Mouse (Mus musculus) neural tube, embryonic 12.5 days (tissue): ENCODE data around the gene Hoxa10. TPM values are rescaled to one million over a fixed set of nuclear protein-coding genes. Genes with fewer than 3 reads are reported as not detected.

Experiments
- ATAC-seq: fragments of 200-750 bp; cut with Nextera tagmentation; 2 replicates; pipeline ENCODE4 v1.8.0; 2017; ENCODE audit warnings: low read depth, mild to moderate bottlenecking, moderate TSS enrichment, moderate library complexity; ENCODE audit not compliant: low FRiP score
- H3K27ac ChIP-seq: fragments of 300-500 bp; sonication (generic); 2 replicates; pipeline ENCODE4 v1.5.1; 2016
- H3K27me3 ChIP-seq: fragments of 300-500 bp; sonication (generic); replicated peaks from 2 replicates; pipeline ENCODE4 v1.6.1; 2016; ENCODE audit warnings: mild to moderate bottlenecking
- H3K36me3 ChIP-seq: fragments of 300-500 bp; sonication (generic); 2 replicates; pipeline ENCODE4 v1.6.1; 2016; ENCODE audit warnings: mild to moderate bottlenecking
- H3K4me1 ChIP-seq: fragments of 300-500 bp; sonication (generic); 2 replicates; pipeline ENCODE4 v1.6.1; 2016
- H3K4me2 ChIP-seq: fragments of 300-500 bp; sonication (generic); replicated peaks from 2 replicates; pipeline ENCODE4 v1.6.1; 2016; ENCODE audit warnings: mild to moderate bottlenecking
- H3K4me3 ChIP-seq: fragments of 300-500 bp; sonication (generic); 2 replicates; pipeline ENCODE4 v1.5.1; 2016
- H3K9ac ChIP-seq: fragments of 300-500 bp; sonication (generic); 2 replicates; pipeline ENCODE4 v1.6.1; 2016; ENCODE audit warnings: mild to moderate bottlenecking
- H3K9me3 ChIP-seq: fragments of 300-500 bp; sonication (generic); 2 replicates; pipeline ENCODE4 v1.6.1; 2016; ENCODE audit warnings: mild to moderate bottlenecking
- WGBS: fragments of 180-500 bp; shearing (Covaris S2); methylation state at CpG from one replicate; pipeline ENCODE4 v1.1.7; 2016; 5-methylcytosine and 5-hydroxymethylcytosine counted together
- polyA plus RNA-seq: library from polyadenylated mRNA; unstranded; fragments of >200 nt; fragmentation: Nextera tagmentation; extraction: Ambion mirVana; gene quantifications from 2 replicates; pipeline ENCODE4 v1.2.1, GENCODE M21; 2016

Hoxa10 gene
- polyA plus RNA-seq, 1 experiment from 2014 or later = 108 TPM

- Histone ChIP-seq H3K9ac (peak overlapping the region; percentile 100), H3K9me3 (no peaks in the 10 kb centered on the region), H3K27me3 (peaks cover 12% of the 10 kb centered on the region; the same call in 1 of the 2 replicates), H3K4me2 (peak overlapping the region; percentile 99), H3K27ac (peak overlapping the region; percentile 90), H3K36me3 (no peaks in the 10 kb centered on the region), H3K4me1 (peaks cover 20% of the 10 kb centered on the region), H3K4me3 (peak overlapping the region; percentile 82)
- ATAC-seq = no peak
- WGBS = 1% methylated on average over 24 of the region's 24 CpGs
Observed at GRCm38 (mm10) chr6:52223939-52224760, 16.5 kb downstream of the Hoxa10 start.

DNA sequence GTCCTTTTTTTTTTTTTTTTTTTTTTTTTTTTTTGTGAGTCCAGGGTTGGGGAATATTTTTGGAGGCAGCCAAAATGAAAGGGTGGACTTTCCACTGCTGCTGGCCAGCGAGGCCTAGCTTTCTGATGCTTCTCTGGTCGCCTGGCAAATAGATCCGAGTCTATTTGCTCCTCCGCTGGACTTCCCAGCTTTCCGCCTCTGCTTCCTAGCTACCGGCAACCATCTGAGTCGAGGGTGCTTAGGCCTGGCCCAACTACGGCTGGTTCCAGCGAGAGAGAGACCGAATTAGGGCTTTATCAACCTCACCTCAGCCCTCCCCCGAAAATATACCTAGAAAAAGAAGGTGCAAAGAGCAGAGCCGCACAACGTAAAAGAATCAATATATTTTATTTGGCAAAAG is 17.9 kb downstream of the Hoxa10 start:
- ATAC-seq = no peak
- Histone ChIP-seq H3K27me3 (peaks cover 12% of the 10 kb centered on the region; the same call in 1 of the 2 replicates), H3K9me3 (no peaks in the 10 kb centered on the region), H3K4me3 (peak overlapping the region; percentile 82), H3K4me2 (peak overlapping the region; percentile 99), H3K27ac (peak overlapping the region; percentile 99), H3K9ac (peak overlapping the region; percentile 100), H3K4me1 (peaks cover 32% of the 10 kb centered on the region), H3K36me3 (no peaks in the 10 kb centered on the region)
- WGBS = 6% methylated on average over 13 of the region's 13 CpGs

DNA sequence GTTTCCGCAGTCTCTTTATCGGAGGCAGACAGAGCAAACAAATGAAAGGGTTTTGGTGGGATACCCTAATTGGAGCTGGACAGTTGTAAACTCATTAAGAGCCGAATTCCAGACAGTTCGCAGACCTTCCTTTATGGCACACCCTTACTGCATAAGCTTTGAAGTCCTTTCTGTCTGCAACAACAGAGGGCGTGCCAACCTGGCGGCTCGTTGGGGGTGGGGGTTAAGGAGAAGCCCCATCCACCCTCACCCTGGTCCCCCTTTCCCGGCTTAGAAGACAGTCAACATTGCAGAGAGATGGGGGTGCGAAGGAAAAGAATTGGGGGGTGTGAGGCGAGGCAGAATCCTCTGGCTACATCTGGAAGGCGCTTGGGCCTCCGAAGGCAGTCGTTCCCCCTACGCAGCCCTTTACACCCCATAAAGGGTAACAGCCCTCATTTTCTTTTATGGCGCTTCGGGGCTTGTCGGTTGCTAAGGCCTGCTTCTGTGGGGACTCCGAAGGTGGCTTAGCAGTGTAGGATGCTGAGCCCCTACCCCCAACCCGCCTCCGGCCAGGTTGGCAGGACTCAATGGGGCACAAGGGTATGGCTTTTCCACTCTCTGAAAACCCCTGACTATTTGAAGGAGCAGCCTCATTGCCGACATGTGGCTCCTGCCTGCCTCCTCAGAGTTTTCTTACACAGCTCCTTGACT is 18.5 kb downstream of the Hoxa10 start:
- 2% methylated on average over 21 of the region's 21 CpGs for WGBS
- Histone ChIP-seq H3K4me1 (peaks cover 34% of the 10 kb centered on the region), H3K36me3 (no peaks in the 10 kb centered on the region), H3K9me3 (no peaks in the 10 kb centered on the region), H3K4me2 (peak overlapping the region; percentile 99), H3K27me3 (peaks cover 12% of the 10 kb centered on the region; the same call in 1 of the 2 replicates), H3K9ac (peak overlapping the region; percentile 100), H3K27ac (peak overlapping the region; percentile 99), H3K4me3 (peak overlapping the region; percentile 82)
- peak; percentile 31 for ATAC-seq

DNA sequence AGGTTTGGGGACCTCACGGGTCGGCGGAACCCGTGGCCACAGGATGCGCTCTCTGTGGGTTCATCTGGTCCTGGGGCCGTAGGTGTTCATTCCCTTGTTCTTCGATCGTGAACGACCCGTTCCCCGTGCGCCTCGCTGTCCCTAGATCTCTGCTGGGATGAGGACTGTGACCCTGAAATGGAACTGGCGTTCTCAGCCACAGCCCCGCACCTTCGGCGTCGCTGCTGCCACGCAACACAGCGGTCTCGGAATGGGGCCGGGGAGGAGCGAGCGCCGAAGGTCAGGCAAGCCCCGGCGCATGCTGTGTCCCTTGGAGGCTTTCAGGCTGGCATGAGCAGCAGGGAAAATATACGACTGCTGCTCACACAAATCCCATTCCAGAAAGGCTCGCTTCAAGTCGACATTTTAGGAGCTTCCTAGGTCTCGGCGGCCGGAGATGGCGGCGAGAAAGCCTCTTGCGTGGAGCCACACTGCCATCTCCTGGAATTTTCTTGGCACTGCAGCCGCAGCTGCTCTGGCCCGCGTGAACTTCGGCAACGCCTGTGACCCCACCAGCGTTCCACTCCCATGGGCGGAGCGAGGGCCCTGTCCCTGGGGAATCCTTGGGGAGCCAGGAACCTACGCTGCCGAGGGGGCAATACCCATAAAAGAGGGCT is 19.2 kb downstream of the Hoxa10 start, which contains the start of gene Hoxa7:
Hoxa7 (minus strand) TSS at position 518 of the 656 bp plus-strand sequence.
- Histone ChIP-seq H3K9ac (peak within 1 kb of the TSS; percentile 100), H3K27me3 (peaks cover 9% of the 10 kb centered on the region; the same call in 1 of the 2 replicates), H3K27ac (peak within 1 kb of the TSS; percentile 99)

DNA sequence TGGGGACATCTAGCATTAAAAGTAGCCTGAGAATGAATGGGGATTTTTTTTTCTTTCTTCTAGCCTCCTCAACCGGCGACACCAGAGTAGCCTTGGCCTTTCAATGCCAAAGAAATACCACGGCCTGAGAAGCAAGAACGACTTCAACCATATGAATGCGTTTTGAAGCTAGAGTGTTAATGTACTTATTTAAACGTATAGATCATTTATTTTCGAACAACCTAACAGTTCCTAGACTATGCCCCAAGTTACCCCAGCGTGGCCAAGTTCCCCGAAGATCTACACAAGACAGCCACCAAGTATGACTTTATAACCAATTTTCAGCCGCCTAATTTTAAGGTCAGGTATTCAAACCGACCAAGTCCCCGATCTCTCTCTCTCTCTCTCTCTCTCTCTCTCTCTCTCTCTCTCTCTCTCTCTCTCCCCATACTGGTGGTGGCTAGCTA is 19.8 kb downstream of the Hoxa10 start:
- no peak for ATAC-seq
- peaks cover 8% of the 10 kb centered on the region; the same call in 1 of the 2 replicates for H3K27me3 ChIP-seq
- peaks cover 33% of the 10 kb centered on the region for H3K4me1 ChIP-seq
- H3K4me3 ChIP-seq = peak overlapping the region; percentile 82
- WGBS = under 1% methylated on average over 12 of the region's 12 CpGs
- H3K27ac ChIP-seq = peak overlapping the region; percentile 99
- no peaks in the 10 kb centered on the region for H3K36me3 ChIP-seq
- peak overlapping the region; percentile 100 for H3K9ac ChIP-seq
- peak overlapping the region; percentile 99 for H3K4me2 ChIP-seq
- no peaks in the 10 kb centered on the region for H3K9me3 ChIP-seq

More for the DNA sequence above, 19.2 kb downstream of the Hoxa10 start, which contains the start of gene Hoxa7:
- H3K9me3 ChIP-seq = no peaks in the 10 kb centered on the region
- no peaks in the 10 kb centered on the region for H3K36me3 ChIP-seq
- peak; percentile 55 for ATAC-seq
- under 1% methylated on average over 46 of the region's 46 CpGs for WGBS
- H3K4me3 ChIP-seq = peak within 1 kb of the TSS; percentile 82
- H3K4me1 ChIP-seq = peaks cover 33% of the 10 kb centered on the region
- H3K4me2 ChIP-seq = peak within 1 kb of the TSS; percentile 99

GRCm38 (mm10) chr6:52220003-52220864 is 20.4 kb downstream of the Hoxa10 start:
- H3K9ac ChIP-seq = peak overlapping the region; percentile 100
- peaks cover 34% of the 10 kb centered on the region for H3K4me1 ChIP-seq
- H3K36me3 ChIP-seq = no peaks in the 10 kb centered on the region
- peak overlapping the region; percentile 99 for H3K4me2 ChIP-seq
- peak overlapping the region; percentile 82 for H3K4me3 ChIP-seq
- H3K27ac ChIP-seq = peak overlapping the region; percentile 99
- ATAC-seq = no peak
- H3K27me3 ChIP-seq = 0 out of 2 replicates have a peak, but pooled peaks cover under 1% of the 10 kb centered on the region
- H3K9me3 ChIP-seq = no peaks in the 10 kb centered on the region
- 4% methylated on average over 32 of the region's 32 CpGs for WGBS

DNA sequence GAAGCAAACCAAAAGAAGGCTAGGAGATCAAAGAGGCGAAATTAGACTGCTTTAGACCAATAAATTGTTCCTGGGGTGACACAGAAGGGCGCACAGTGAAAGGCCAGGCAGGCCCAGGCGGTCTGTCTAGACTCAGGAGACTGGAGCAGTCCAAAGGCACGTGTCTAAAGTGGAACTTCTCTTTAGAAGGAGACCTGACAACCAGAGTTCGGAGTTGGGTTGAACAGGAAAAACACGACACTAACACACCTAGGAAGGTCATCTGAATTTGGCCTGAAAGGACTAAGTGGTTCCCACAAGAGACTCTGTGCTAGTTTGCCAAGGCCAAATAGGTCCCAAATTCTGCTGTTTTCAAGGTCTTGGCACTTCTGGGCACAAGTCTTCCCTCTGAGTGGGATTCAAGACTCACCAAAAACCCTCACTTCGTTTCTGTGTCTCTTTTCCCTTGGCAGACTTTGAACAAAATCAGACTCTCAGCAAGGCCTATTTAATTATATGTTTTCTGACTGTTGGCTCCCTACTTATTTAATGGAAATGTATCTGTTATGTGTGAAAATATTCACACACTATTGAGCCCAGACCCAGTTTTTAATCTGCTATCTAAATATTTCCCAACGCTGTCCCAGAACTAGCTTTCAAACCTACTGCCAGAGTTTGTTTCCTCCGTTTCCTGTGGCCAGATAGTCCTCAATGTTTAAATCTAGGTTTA is 21.3 kb downstream of the Hoxa10 start:
- Histone ChIP-seq H3K27ac (peak overlapping the region; percentile 99; the same call in 1 of the 2 replicates), H3K36me3 (no peaks in the 10 kb centered on the region), H3K4me1 (peaks cover 42% of the 10 kb centered on the region), H3K4me3 (peak overlapping the region; percentile 82), H3K9me3 (no peaks in the 10 kb centered on the region), H3K9ac (peak overlapping the region; percentile 100), H3K4me2 (peak overlapping the region; percentile 99), H3K27me3 (no peaks in the 10 kb centered on the region)
- WGBS = 11% methylated on average over 9 of the region's 9 CpGs
- no peak for ATAC-seq

- H3K4me3 ChIP-seq = peak overlapping the region; percentile 82
- no peaks in the 10 kb centered on the region for H3K36me3 ChIP-seq
- H3K27me3 ChIP-seq = no peaks in the 10 kb centered on the region
- 3% methylated on average over 14 of the region's 14 CpGs for WGBS
- peak overlapping the region; percentile 99 for H3K4me2 ChIP-seq
- peak overlapping the region; percentile 99 for H3K27ac ChIP-seq
- H3K9ac ChIP-seq = peak overlapping the region; percentile 100
- no peak for ATAC-seq
- H3K9me3 ChIP-seq = no peaks in the 10 kb centered on the region
- peaks cover 46% of the 10 kb centered on the region for H3K4me1 ChIP-seq
Observed at GRCm38 (mm10) chr6:52218643-52219215, 21.9 kb downstream of the Hoxa10 start.

- H3K27me3 ChIP-seq = no peaks in the 10 kb centered on the region
- no peaks in the 10 kb centered on the region for H3K36me3 ChIP-seq
- peak overlapping the region; percentile 100 for H3K9ac ChIP-seq
- WGBS = 2% methylated on average over 23 of the region's 23 CpGs
- H3K4me2 ChIP-seq = peak overlapping the region; percentile 99
- H3K27ac ChIP-seq = peak overlapping the region; percentile 99
- ATAC-seq = no peak
- peaks cover 46% of the 10 kb centered on the region for H3K4me1 ChIP-seq
- no peaks in the 10 kb centered on the region for H3K9me3 ChIP-seq
- H3K4me3 ChIP-seq = peak overlapping the region; percentile 82
Observed at GRCm38 (mm10) chr6:52217895-52218642, 22.6 kb downstream of the Hoxa10 start.

DNA sequence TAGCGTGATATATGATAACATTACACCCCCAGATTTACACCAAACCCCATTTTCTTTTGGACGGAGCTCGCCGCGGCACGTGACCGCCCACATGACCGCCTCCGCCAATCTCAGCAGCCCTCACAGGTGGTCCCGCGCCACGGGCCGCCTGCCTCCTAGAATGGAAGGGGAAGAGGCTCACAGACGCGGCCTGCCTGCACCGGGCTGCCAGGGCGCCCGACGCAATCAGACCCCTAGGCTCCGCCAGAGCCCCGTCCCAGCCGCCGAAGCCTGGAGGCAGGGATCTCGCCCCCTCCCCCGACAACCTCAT is 23.2 kb downstream of the Hoxa10 start:
- peak overlapping the region; percentile 99 for H3K4me2 ChIP-seq
- no peaks in the 10 kb centered on the region for H3K9me3 ChIP-seq
- peak; percentile 65 for ATAC-seq
- peak overlapping the region; percentile 99 for H3K27ac ChIP-seq
- peak overlapping the region; percentile 82 for H3K4me3 ChIP-seq
- no peaks in the 10 kb centered on the region for H3K36me3 ChIP-seq
- H3K9ac ChIP-seq = peak overlapping the region; percentile 100
- WGBS = under 1% methylated on average over 25 of the region's 25 CpGs
- no peaks in the 10 kb centered on the region for H3K27me3 ChIP-seq
- H3K4me1 ChIP-seq = peaks cover 46% of the 10 kb centered on the region
